Mouse (Mus musculus) hindbrain, postnatal 0 days (tissue): ENCODE results near the gene Shroom3. TPM values are rescaled to one million over a fixed set of nuclear protein-coding genes. Genes with fewer than 3 reads are reported as not detected.

ENCODE experiments used
- ATAC-seq: fragments of 200-750 bp; cut with Nextera tagmentation; 2 replicates; pipeline ENCODE4 v1.8.0; 2017; ENCODE audit warnings: mild to moderate bottlenecking, moderate TSS enrichment, moderate library complexity
- DNase-seq: peaks from one replicate; pipeline ENCODE4 v3.0.0-alpha.2; 2015; ENCODE audit warnings: low spot score
- H3K27ac ChIP-seq: fragments of 300-500 bp; sonication (generic); 2 replicates; pipeline ENCODE4 v1.5.1; 2014; ENCODE audit warnings: mild to moderate bottlenecking
- H3K27me3 ChIP-seq: fragments of 300-500 bp; sonication (generic); 2 replicates; pipeline ENCODE4 v1.6.1; 2014; ENCODE audit warnings: low read length, mixed read lengths; ENCODE audit not compliant: insufficient read depth
- H3K36me3 ChIP-seq: fragments of 300-500 bp; sonication (generic); 2 replicates; pipeline ENCODE4 v1.6.1; 2014; ENCODE audit warnings: low read length, mixed read lengths; ENCODE audit not compliant: insufficient read depth
- H3K4me1 ChIP-seq: fragments of 300-500 bp; sonication (generic); 2 replicates; pipeline ENCODE4 v1.6.1; 2014; ENCODE audit warnings: antibody characterized with exemption, low read length, mixed read lengths; ENCODE audit not compliant: insufficient read depth
- H3K4me2 ChIP-seq: fragments of 300-500 bp; sonication (generic); 2 replicates; pipeline ENCODE4 v1.6.1; 2014; ENCODE audit warnings: low read depth, mild to moderate bottlenecking, low read length, moderate library complexity, mixed read lengths
- H3K4me3 ChIP-seq: fragments of 300-500 bp; sonication (generic); 2 replicates; pipeline ENCODE4 v1.5.1; 2014; ENCODE audit warnings: low read length
- H3K9ac ChIP-seq: fragments of 300-500 bp; sonication (generic); replicated peaks from 2 replicates; pipeline ENCODE4 v1.6.1; 2014; ENCODE audit warnings: mild to moderate bottlenecking, low read length, moderate library complexity, mixed read lengths
- H3K9me3 ChIP-seq: fragments of 300-500 bp; sonication (generic); 2 replicates; pipeline ENCODE4 v1.6.1; 2016; ENCODE audit warnings: low read length, mixed read lengths
- CTCF ChIP-seq: IDR thresholded peaks from 2 replicates; pipeline ENCODE4 v1.5.1; 2016; ENCODE audit warnings: antibody characterized with exemption, control low read depth, low read depth
- WGBS: fragments of 180-500 bp; shearing (Covaris S2); extraction: QIAGEN DNeasy Blood & Tissue Kit; methylation state at CpG from one replicate; pipeline ENCODE4 v1.1.7; 2014; 5-methylcytosine and 5-hydroxymethylcytosine counted together
- polyA plus RNA-seq: library from polyadenylated mRNA; unstranded; fragments of >200 nt; fragmentation: Nextera tagmentation; extraction: Ambion mirVana; gene quantifications from 2 replicates; pipeline ENCODE4 v1.2.1, GENCODE M21; 2015
- total RNA-seq: library from RNA; depleted of rRNA; stranded (reverse); fragments of >200 nt; gene quantifications from 2 replicates; pipeline ENCODE4 v1.2.3, GENCODE M21; 2014

The Shroom3 gene
- total and polyA plus RNA-seq, 2 experiments from 2014 or later, result 1.1 to 9.7 TPM

- ATAC-seq (no peak), DNase-seq (no peak)
- Histone ChIP-seq H3K4me2 (no peak overlapping the region), H3K4me3 (no peak overlapping the region), H3K9me3 (0 out of 2 replicates have a peak, but pooled peaks cover 2% of the 10 kb centered on the region), H3K27ac (no peak overlapping the region), H3K36me3 (no peaks in the 10 kb centered on the region), H3K27me3 (no peaks in the 10 kb centered on the region), H3K4me1 (peaks cover 7% of the 10 kb centered on the region; the same call in 1 of the 2 replicates), H3K9ac (no peak overlapping the region)
- TF ChIP-seq CTCF, result no peak
- WGBS, result 78% methylated on average over 2 of the region's 2 CpGs
Observed at GRCm38 (mm10) chr5:92868231-92868630, 185.0 kb downstream of the Shroom3 start.

- 0 out of 2 replicates have a peak, but pooled peaks cover 2% of the 10 kb centered on the region for H3K9me3 ChIP-seq
- DNase-seq (no peak), ATAC-seq (no peak)
- no peaks in the 10 kb centered on the region for H3K36me3 ChIP-seq
- no peak overlapping the region for H3K4me3 ChIP-seq
- no peaks in the 10 kb centered on the region for H3K27me3 ChIP-seq
- WGBS, result 39% methylated on average over 3 of the region's 3 CpGs
- H3K4me2 ChIP-seq, result no peak overlapping the region
- no peak for TF ChIP-seq CTCF
- H3K27ac ChIP-seq, result no peak overlapping the region
- H3K9ac ChIP-seq, result no peak overlapping the region
- H3K4me1 ChIP-seq, result no peaks in the 10 kb centered on the region
Observed at GRCm38 (mm10) chr5:92871048-92871447, 187.8 kb downstream of the Shroom3 start.

GRCm38 (mm10) chr5:92872182-92872581 is 188.9 kb downstream of the Shroom3 start:
- H3K36me3 ChIP-seq, result no peaks in the 10 kb centered on the region
- no peak overlapping the region for H3K4me2 ChIP-seq
- DNase-seq (peak; percentile 54), ATAC-seq (peak; percentile 43; the same call in 1 of the 2 replicates)
- 56% methylated on average over 4 of the region's 4 CpGs for WGBS
- no peaks in the 10 kb centered on the region for H3K4me1 ChIP-seq
- TF ChIP-seq CTCF, result peak; percentile 38
- 0 out of 2 replicates have a peak, but pooled peaks cover 2% of the 10 kb centered on the region for H3K9me3 ChIP-seq
- no peak overlapping the region for H3K9ac ChIP-seq
- H3K27me3 ChIP-seq, result no peaks in the 10 kb centered on the region
- H3K4me3 ChIP-seq, result no peak overlapping the region
- no peak overlapping the region for H3K27ac ChIP-seq

- ATAC-seq (no peak), DNase-seq (no peak)
- no peak overlapping the region for H3K4me3 ChIP-seq
- H3K9me3 ChIP-seq, result 0 out of 2 replicates have a peak, but pooled peaks cover 2% of the 10 kb centered on the region
- TF ChIP-seq CTCF, result no peak
- H3K27me3 ChIP-seq, result no peaks in the 10 kb centered on the region
- H3K4me2 ChIP-seq, result no peak overlapping the region
- no peaks in the 10 kb centered on the region for H3K36me3 ChIP-seq
- WGBS, result 96% methylated on average over 2 of the region's 2 CpGs
- no peak overlapping the region for H3K9ac ChIP-seq
- H3K4me1 ChIP-seq, result no peaks in the 10 kb centered on the region
- no peak overlapping the region for H3K27ac ChIP-seq
Observed at GRCm38 (mm10) chr5:92872991-92873390, 189.8 kb downstream of the Shroom3 start.

- H3K9me3 ChIP-seq, result 0 out of 2 replicates have a peak, but pooled peaks cover 2% of the 10 kb centered on the region
- no peak for TF ChIP-seq CTCF
- DNase-seq (no peak), ATAC-seq (no peak)
- no peaks in the 10 kb centered on the region for H3K4me1 ChIP-seq
- no peak overlapping the region for H3K4me2 ChIP-seq
- no peak overlapping the region for H3K4me3 ChIP-seq
- no peak overlapping the region for H3K27ac ChIP-seq
- H3K36me3 ChIP-seq, result no peaks in the 10 kb centered on the region
- no peaks in the 10 kb centered on the region for H3K27me3 ChIP-seq
- no peak overlapping the region for H3K9ac ChIP-seq
Observed at GRCm38 (mm10) chr5:92873518-92873917, 190.3 kb downstream of the Shroom3 start.

GRCm38 (mm10) chr5:92875836-92876235 is 192.6 kb downstream of the Shroom3 start:
- ATAC-seq, result no peak
- DNase-seq, result no peak
- WGBS, result 94% methylated on average over 10 of the region's 10 CpGs
- H3K27me3 ChIP-seq, result no peaks in the 10 kb centered on the region
- no peak overlapping the region for H3K27ac ChIP-seq
- H3K36me3 ChIP-seq, result no peaks in the 10 kb centered on the region
- no peak for TF ChIP-seq CTCF
- H3K4me1 ChIP-seq, result no peaks in the 10 kb centered on the region
- H3K9me3 ChIP-seq, result no peaks in the 10 kb centered on the region
- no peak overlapping the region for H3K4me2 ChIP-seq
- H3K4me3 ChIP-seq, result no peak overlapping the region
- no peak overlapping the region for H3K9ac ChIP-seq

GRCm38 (mm10) chr5:92877104-92877503 is 193.9 kb downstream of the Shroom3 start:
- Histone ChIP-seq H3K4me1 (no peaks in the 10 kb centered on the region), H3K4me3 (no peak overlapping the region), H3K36me3 (no peaks in the 10 kb centered on the region), H3K4me2 (no peak overlapping the region), H3K27me3 (no peaks in the 10 kb centered on the region), H3K27ac (no peak overlapping the region), H3K9ac (no peak overlapping the region), H3K9me3 (no peaks in the 10 kb centered on the region)
- 65% methylated on average over 3 of the region's 3 CpGs for WGBS
- no peak for ATAC-seq
- no peak for DNase-seq
- TF ChIP-seq CTCF, result no peak
